Mouse (Mus musculus) CH12.LX (cell line): Measurements from ENCODE around the gene Slc6a3.

ENCODE experiments used
- CTCF ChIP-seq, 2 experiments: IDR thresholded peaks in 1 of 2; conservative IDR thresholded peaks in 1 of 2; 2 replicates each; pipeline ENCODE4 v1.5.1; 2011 to 2012; ENCODE audit warnings: low read depth in 2 of 2, low read length in 2 of 2, improper control_type of control experiment in 1 of 2, inconsistent platforms in 1 of 2, mild to moderate bottlenecking in 1 of 2, moderate library complexity in 1 of 2
- E2F4 ChIP-seq: IDR thresholded peaks from 2 replicates; pipeline ENCODE4 v1.6.1; 2011; ENCODE audit warnings: low read depth, low read length, improper control_type of control experiment; ENCODE audit not compliant: insufficient replicate concordance
- POLR2A ChIP-seq: IDR thresholded peaks from 2 replicates; pipeline ENCODE4 v1.6.1; 2011; ENCODE audit warnings: low read depth, mild to moderate bottlenecking, improper control_type of control experiment, low read length
- ZMIZ1 ChIP-seq: IDR thresholded peaks from 2 replicates; pipeline ENCODE4 v1.6.1; 2012; ENCODE audit warnings: low read depth, mild to moderate bottlenecking, inconsistent platforms, low read length, improper control_type of control experiment

GRCm38 (mm10) chr13:73533716-73534115, 2.8 kb upstream of the Slc6a3 start:
- TF ChIP-seq POLR2A = no peak
- no peak for TF ChIP-seq CTCF (conservative IDR thresholded peaks at IDR 0.05 in 1 of 2, IDR thresholded peaks at IDR 0.05 in 1 of 2; ENCODE audit: low read depth in 2 of 2, low read length in 2 of 2)
- TF ChIP-seq E2F4 = no peak
- TF ChIP-seq ZMIZ1 = no peak
